Mouse (Mus musculus) heart, embryonic 16.5 days (tissue): ENCODE measurements around the gene Tmem242. TPM values are rescaled to one million over a fixed set of nuclear protein-coding genes. Genes with fewer than 3 reads are reported as not detected.

Experiments used
- ATAC-seq: fragments of 200-750 bp; cut with Nextera tagmentation; replicated peaks from 2 replicates; pipeline ENCODE4 v1.8.0; 2017; ENCODE audit warnings: moderate number of reproducible peaks; ENCODE audit not compliant: insufficient read depth, low FRiP score; ENCODE audit errors: extremely low read depth
- H3K27ac ChIP-seq: fragments of 300-500 bp; sonication (generic); 2 replicates; pipeline ENCODE4 v1.5.1; 2014; ENCODE audit warnings: mild to moderate bottlenecking, low read length, control low read depth, moderate library complexity
- H3K27me3 ChIP-seq: fragments of 300-500 bp; sonication (generic); 2 replicates; pipeline ENCODE4 v1.6.1; 2014; ENCODE audit warnings: low read length, mixed read lengths; ENCODE audit not compliant: control insufficient read depth, insufficient read depth
- H3K36me3 ChIP-seq: fragments of 300-500 bp; sonication (generic); 2 replicates; pipeline ENCODE4 v1.6.1; 2014; ENCODE audit not compliant: control insufficient read depth, insufficient read depth
- H3K4me1 ChIP-seq: fragments of 300-500 bp; sonication (generic); 2 replicates; pipeline ENCODE4 v1.6.1; 2014; ENCODE audit warnings: low read length, mixed read lengths; ENCODE audit not compliant: control insufficient read depth, insufficient read depth
- H3K4me2 ChIP-seq: fragments of 300-500 bp; sonication (generic); 2 replicates; pipeline ENCODE4 v1.6.1; 2014; ENCODE audit warnings: low read depth, mild to moderate bottlenecking, control low read depth, low read length
- H3K4me3 ChIP-seq: fragments of 300-500 bp; sonication (generic); 2 replicates; pipeline ENCODE4 v1.5.1; 2014; ENCODE audit warnings: mild to moderate bottlenecking, control low read depth, low read length
- H3K9ac ChIP-seq: fragments of 300-500 bp; sonication (generic); 2 replicates; pipeline ENCODE4 v1.6.1; 2014; ENCODE audit warnings: low read length, control low read depth
- H3K9me3 ChIP-seq: fragments of 300-500 bp; sonication (generic); replicated peaks from 2 replicates; pipeline ENCODE4 v1.6.1; 2016; ENCODE audit warnings: low read length; ENCODE audit not compliant: control insufficient read depth
- WGBS: fragments of 180-500 bp; shearing (Covaris S2); extraction: QIAGEN DNeasy Blood & Tissue Kit; methylation state at CpG from one replicate; pipeline ENCODE4 v1.1.7; 2014; 5-methylcytosine and 5-hydroxymethylcytosine counted together
- polyA plus RNA-seq: library from polyadenylated mRNA; unstranded; fragments of >200 nt; fragmentation: Nextera tagmentation; extraction: Ambion mirVana; gene quantifications from 2 replicates; pipeline ENCODE4 v1.2.1, GENCODE M21; 2015

Gene Tmem242
- polyA plus RNA-seq, 1 experiment from 2014 or later, result 123 TPM

DNA sequence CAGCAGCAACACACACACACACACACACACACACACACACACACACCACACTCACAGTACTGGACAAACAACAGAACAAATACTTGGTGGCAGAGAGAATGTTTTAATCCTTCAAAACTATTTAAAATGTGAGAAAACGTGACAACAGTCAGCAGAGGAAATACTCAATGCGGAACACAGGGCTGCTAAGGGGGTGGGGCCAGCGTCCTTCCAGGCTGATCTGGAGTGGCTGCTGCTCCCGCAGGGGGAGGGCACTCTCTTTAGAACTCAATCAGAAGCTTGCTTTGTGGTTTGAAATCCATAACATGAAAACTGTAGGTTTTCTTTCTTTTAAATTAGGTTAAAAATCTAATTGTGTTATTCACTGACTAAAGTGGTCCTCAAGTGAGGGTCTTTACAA is 18.2 kb downstream of the Tmem242 start:
- Histone ChIP-seq H3K9me3 (no peaks in the 10 kb centered on the region), H3K27me3 (no peaks in the 10 kb centered on the region), H3K4me2 (no peak overlapping the region), H3K9ac (no peak overlapping the region), H3K4me3 (no peak overlapping the region), H3K36me3 (peaks cover 12% of the 10 kb centered on the region), H3K4me1 (peaks cover 6% of the 10 kb centered on the region; the same call in 1 of the 2 replicates), H3K27ac (no peak overlapping the region)
- 0 out of 2 replicates have a peak, but pooled peaks have one; percentile 42 for ATAC-seq
- WGBS, result 48% methylated on average over 4 of the region's 4 CpGs

DNA sequence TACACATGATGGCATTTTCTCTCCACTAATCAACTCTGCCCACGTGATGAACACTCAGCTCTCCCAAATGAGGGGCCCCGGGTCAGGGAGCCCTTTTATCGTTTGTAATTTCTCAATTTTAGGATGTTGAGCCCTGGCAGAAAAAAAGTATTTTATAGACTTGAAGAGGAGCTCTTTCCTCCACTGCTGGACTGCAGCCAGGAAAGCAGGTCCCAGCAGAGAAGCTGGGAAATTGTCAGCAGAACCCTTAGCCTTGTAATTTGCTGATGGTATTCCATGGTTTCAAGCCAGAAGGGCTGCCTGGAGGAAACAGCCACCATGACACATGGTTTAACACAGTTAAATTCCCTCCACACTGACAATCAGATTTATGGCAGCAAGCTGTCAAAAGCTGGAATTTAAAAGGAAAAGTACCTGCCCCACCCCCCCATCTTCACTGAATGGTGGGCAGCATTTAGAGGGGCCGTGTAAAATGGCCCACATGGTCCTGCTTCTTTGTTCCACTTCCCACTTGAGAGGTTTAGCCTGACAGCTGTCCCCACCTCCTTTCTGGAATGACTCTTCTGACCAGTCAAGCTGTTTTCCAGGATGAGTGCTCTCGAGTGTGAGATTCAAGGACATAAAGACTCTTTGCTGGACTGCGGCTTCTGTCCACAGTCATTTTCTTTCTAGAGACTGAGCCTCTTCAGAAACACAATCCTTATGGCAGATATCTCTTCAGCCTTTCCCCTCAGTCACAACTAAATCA is 20.1 kb downstream of the Tmem242 start:
- Histone ChIP-seq H3K36me3 (peaks cover 12% of the 10 kb centered on the region), H3K4me3 (no peak overlapping the region), H3K9me3 (no peaks in the 10 kb centered on the region), H3K4me2 (no peak overlapping the region), H3K4me1 (peaks cover under 1% of the 10 kb centered on the region; the same call in 1 of the 2 replicates), H3K9ac (no peak overlapping the region), H3K27me3 (no peaks in the 10 kb centered on the region), H3K27ac (no peak overlapping the region)
- WGBS, result 65% methylated on average over 6 of the region's 6 CpGs
- no peak for ATAC-seq

DNA sequence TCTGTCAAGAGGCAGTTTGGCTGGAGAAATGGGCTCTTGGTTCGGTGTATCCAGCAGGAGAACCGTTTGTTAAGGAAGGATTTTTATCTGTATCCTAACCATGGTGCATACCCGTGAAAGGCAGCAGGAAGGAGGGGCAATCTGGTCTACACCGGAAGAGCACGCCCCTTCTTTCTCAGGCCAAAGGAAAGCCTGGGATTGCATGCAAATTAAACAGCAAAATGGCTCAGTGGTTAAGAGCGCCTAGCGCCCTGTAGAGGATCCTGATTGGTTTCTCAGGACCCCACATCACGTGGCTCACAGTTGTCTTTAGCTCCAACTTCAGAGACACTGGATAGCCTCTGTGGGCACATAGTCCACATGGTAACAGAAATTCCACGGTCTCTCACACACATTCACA is 21.0 kb downstream of the Tmem242 start:
- Histone ChIP-seq H3K4me1 (no peaks in the 10 kb centered on the region), H3K27me3 (no peaks in the 10 kb centered on the region), H3K36me3 (peaks cover 14% of the 10 kb centered on the region), H3K9ac (no peak overlapping the region), H3K27ac (no peak overlapping the region), H3K4me3 (no peak overlapping the region), H3K4me2 (no peak overlapping the region), H3K9me3 (no peaks in the 10 kb centered on the region)
- ATAC-seq, result no peak
- WGBS, result 84% methylated on average over 9 of the region's 9 CpGs

DNA sequence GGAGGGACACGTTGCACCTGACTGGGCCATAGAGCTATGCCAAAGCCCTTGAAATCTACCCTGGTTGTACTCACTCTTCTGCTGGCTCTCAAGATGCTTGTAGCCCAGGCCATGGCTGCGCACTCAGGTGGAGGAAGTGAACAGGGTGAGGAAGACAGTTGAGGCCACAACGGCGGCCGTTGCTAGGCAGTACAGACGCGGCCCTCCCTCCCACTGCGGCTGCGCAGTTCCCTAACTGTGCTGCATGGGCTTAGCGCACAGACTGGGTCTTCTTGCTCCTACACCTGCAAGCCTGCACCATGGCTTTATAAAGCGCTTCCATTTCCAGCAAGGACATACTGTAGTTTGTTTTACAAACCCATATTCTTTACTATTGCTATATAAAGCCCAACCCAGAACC is 21.5 kb downstream of the Tmem242 start, which contains the start of gene Ldhal6b:
TSS of gene Ldhal6b (minus strand) at position 223 of the 400 bp plus-strand sequence.
- Histone ChIP-seq H3K9ac (no peak within 1 kb of the TSS), H3K36me3 (peaks cover 14% of the 10 kb centered on the region), H3K4me3 (no peak within 1 kb of the TSS), H3K27me3 (no peaks in the 10 kb centered on the region), H3K4me1 (no peaks in the 10 kb centered on the region), H3K27ac (no peak within 1 kb of the TSS), H3K4me2 (no peak within 1 kb of the TSS), H3K9me3 (no peaks in the 10 kb centered on the region)
- no peak for ATAC-seq
- WGBS, result 90% methylated on average over 11 of the region's 11 CpGs

DNA sequence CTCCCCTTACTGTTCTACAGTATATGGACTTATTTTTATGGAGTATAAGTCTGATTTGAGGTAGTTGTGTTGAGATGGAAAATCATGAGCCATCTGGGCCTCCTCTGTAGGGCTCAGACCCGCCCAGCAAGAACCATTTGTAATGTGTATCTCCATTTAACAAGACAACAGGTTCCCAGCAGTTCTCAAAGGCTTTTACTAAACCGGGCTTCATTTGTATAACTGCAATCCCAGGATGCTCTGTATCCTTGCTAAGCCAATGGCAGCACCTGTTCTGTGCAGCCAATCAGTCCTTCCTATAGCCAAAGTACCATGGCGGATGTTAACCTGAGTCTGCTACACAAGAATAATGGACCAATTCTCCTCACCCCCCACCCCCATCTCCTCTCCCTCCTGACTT is 23.5 kb downstream of the Tmem242 start:
- no peak for ATAC-seq
- Histone ChIP-seq H3K36me3 (peaks cover 14% of the 10 kb centered on the region), H3K4me3 (no peak overlapping the region), H3K9me3 (no peaks in the 10 kb centered on the region), H3K27ac (no peak overlapping the region), H3K4me1 (no peaks in the 10 kb centered on the region), H3K4me2 (no peak overlapping the region), H3K9ac (no peak overlapping the region), H3K27me3 (no peaks in the 10 kb centered on the region)
- 89% methylated on average over 3 of the region's 3 CpGs for WGBS

DNA sequence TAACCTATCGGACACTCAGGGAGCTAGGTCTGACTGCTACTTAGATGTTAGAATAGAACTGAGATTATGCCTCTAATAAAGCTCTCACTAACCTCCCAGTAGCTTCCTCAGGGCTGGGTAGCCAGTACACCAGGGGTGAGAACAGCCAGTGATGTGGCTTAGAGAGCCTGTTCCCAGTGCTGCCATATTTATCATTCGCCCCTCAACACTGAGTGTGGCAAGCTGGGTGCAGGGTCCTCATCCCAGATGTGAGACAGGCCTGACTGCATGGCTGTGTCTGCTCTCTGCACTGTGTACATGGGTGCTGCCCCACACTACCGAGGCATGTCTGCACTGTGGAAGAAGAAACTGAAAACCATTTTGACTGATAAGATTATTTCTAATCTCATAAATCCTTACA is 26.0 kb downstream of the Tmem242 start:
- H3K4me1 ChIP-seq, result no peaks in the 10 kb centered on the region
- H3K9ac ChIP-seq, result no peak overlapping the region
- H3K4me3 ChIP-seq, result no peak overlapping the region
- no peak overlapping the region for H3K4me2 ChIP-seq
- H3K36me3 ChIP-seq, result peaks cover 20% of the 10 kb centered on the region
- H3K27me3 ChIP-seq, result no peaks in the 10 kb centered on the region
- no peaks in the 10 kb centered on the region for H3K9me3 ChIP-seq
- no peak overlapping the region for H3K27ac ChIP-seq
- 85% methylated on average over 3 of the region's 3 CpGs for WGBS
- ATAC-seq, result no peak

DNA sequence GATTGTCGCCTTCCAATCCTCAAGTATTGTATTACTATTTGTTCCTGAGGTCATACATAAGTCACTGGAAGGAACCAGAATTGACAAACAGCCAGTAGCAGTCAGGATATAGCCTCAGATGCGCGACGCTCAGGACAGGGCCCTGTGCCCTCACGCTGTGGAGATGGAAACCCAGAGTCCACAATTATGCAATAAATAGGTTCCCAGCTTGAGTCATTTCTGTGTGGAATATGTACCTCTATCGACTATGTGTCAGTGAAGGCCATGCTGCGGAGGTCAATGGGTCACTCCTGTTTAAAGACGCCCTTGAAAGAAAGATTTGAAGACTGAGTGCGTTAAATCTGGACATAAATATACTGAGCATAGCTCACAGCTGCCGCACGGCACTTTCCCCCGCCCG is 26.7 kb downstream of the Tmem242 start:
- no peaks in the 10 kb centered on the region for H3K27me3 ChIP-seq
- no peaks in the 10 kb centered on the region for H3K4me1 ChIP-seq
- H3K4me3 ChIP-seq, result no peak overlapping the region
- peaks cover 19% of the 10 kb centered on the region for H3K36me3 ChIP-seq
- 86% methylated on average over 13 of the region's 13 CpGs for WGBS
- no peak overlapping the region for H3K27ac ChIP-seq
- no peak overlapping the region for H3K4me2 ChIP-seq
- no peak for ATAC-seq
- H3K9ac ChIP-seq, result no peak overlapping the region
- H3K9me3 ChIP-seq, result no peaks in the 10 kb centered on the region

DNA sequence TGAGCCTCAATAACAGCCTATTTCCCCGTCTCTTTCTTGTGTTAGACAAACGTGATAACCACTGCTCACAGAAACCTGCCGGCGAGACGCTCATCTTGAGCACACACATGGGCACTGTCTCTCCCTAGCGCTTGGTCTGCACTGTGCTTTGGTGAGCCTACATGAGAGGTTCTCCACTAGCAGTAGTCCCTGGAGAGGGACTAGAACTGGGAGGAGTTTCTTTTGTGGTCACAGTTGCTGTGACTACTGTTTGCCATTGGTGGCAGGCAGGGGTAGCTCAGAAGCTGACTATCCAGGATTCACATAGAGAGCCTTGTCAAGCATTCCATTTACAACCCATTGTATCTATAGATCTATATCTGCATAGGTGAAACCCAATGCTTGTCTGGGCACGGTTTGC is 27.3 kb downstream of the Tmem242 start:
- H3K27ac ChIP-seq, result no peak overlapping the region
- peaks cover 13% of the 10 kb centered on the region for H3K36me3 ChIP-seq
- no peaks in the 10 kb centered on the region for H3K27me3 ChIP-seq
- ATAC-seq, result no peak
- H3K4me3 ChIP-seq, result no peak overlapping the region
- H3K9ac ChIP-seq, result no peak overlapping the region
- 84% methylated on average over 7 of the region's 7 CpGs for WGBS
- H3K4me1 ChIP-seq, result no peaks in the 10 kb centered on the region
- no peaks in the 10 kb centered on the region for H3K9me3 ChIP-seq
- no peak overlapping the region for H3K4me2 ChIP-seq

DNA sequence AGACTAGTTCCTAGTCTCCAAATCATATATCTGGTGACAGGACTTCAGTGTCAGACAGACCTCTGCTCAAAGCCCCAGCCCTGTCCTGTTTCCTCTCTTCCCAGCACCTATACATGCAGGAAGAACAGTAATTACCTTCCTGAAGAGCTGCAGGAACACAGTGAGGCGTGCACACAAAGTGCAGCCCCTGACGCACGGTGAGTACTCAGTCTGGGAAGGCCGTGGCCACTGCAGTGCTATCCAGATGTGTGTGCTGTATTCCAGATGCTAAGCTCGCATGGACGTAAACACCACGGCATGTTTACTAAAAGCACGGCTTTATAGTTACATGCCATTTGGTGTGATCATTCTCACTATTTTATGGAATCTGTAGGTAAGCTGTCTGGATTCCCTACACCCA is 27.8 kb downstream of the Tmem242 start:
- Histone ChIP-seq H3K9ac (no peak overlapping the region), H3K27ac (no peak overlapping the region), H3K9me3 (no peaks in the 10 kb centered on the region), H3K4me2 (no peak overlapping the region), H3K27me3 (peaks cover 2% of the 10 kb centered on the region; the same call in 1 of the 2 replicates), H3K4me3 (no peak overlapping the region), H3K4me1 (no peaks in the 10 kb centered on the region), H3K36me3 (peaks cover 9% of the 10 kb centered on the region)
- no peak for ATAC-seq
- 92% methylated on average over 8 of the region's 8 CpGs for WGBS
